Mouse (Mus musculus): ENCODE measurements around the gene Stap2. TPM values are rescaled to one million over a fixed set of nuclear protein-coding genes. Genes with fewer than 3 reads are reported as not detected.

Stap2 gene
- polyA plus RNA-seq, 1 experiment from 2014 or later, result 8.0 TPM

- Histone ChIP-seq H3K36me3 (peaks cover 40% of the 10 kb centered on the region), H3K4me1 (peaks cover 19% of the 10 kb centered on the region), H3K27me3 (ENCODE audit: insufficient read depth, poor library complexity, severe bottlenecking) (peaks cover 4% of the 10 kb centered on the region; the same call in 1 of the 2 replicates), H3K9me3 (no peaks in the 10 kb centered on the region), H3K27ac (peak overlapping the region; percentile 91; the same call in 1 of the 2 replicates), H3K4me3 (peak overlapping the region; percentile 67)
- peak; percentile 77 for DNase-seq (ENCODE audit: low spot score)
- 73% methylated on average over 10 of the region's 10 CpGs for WGBS
These were observed 45.2 kb downstream of the Stap2 start for GRCm38 (mm10) chr17:55959946-55960740.

- Histone ChIP-seq H3K27me3 (ENCODE audit: insufficient read depth, poor library complexity, severe bottlenecking) (peaks cover 15% of the 10 kb centered on the region), H3K27ac (peak within 1 kb of the TSS; percentile 91), H3K4me1 (peaks cover 19% of the 10 kb centered on the region), H3K36me3 (peaks cover 30% of the 10 kb centered on the region), H3K4me3 (peak within 1 kb of the TSS; percentile 67), H3K9me3 (no peaks in the 10 kb centered on the region)
- DNase-seq (ENCODE audit: low spot score), result peak; percentile 98
- WGBS, result under 1% methylated on average over 45 of the region's 46 CpGs
These were observed 46.3 kb downstream of the Stap2 start, which contains the start of gene Yju2 for GRCm38 (mm10) chr17:55958918-55959728. Gene Yju2 (plus strand): TSS chr17:55959099.

- DNase-seq (ENCODE audit: low spot score), result no peak
- peaks cover 19% of the 10 kb centered on the region for H3K27me3 ChIP-seq (ENCODE audit: insufficient read depth, poor library complexity, severe bottlenecking)
- H3K36me3 ChIP-seq, result peaks cover 25% of the 10 kb centered on the region
- H3K4me1 ChIP-seq, result peaks cover 19% of the 10 kb centered on the region
- H3K27ac ChIP-seq, result peak overlapping the region; percentile 91
- no peaks in the 10 kb centered on the region for H3K9me3 ChIP-seq
- 30% methylated on average over 2 of the region's 2 CpGs for WGBS
- peak overlapping the region; percentile 67 for H3K4me3 ChIP-seq
These were observed 46.8 kb downstream of the Stap2 start for GRCm38 (mm10) chr17:55958584-55958886.

- no peak for DNase-seq (ENCODE audit: low spot score)
- 71% methylated on average over 13 of the region's 13 CpGs for WGBS
- no peaks in the 10 kb centered on the region for H3K9me3 ChIP-seq
- peaks cover 19% of the 10 kb centered on the region for H3K36me3 ChIP-seq
- H3K27ac ChIP-seq, result peak overlapping the region; percentile 91
- peaks cover 20% of the 10 kb centered on the region for H3K27me3 ChIP-seq (ENCODE audit: insufficient read depth, poor library complexity, severe bottlenecking)
- H3K4me1 ChIP-seq, result peaks cover 19% of the 10 kb centered on the region
- H3K4me3 ChIP-seq, result peak overlapping the region; percentile 67
These were observed 47.4 kb downstream of the Stap2 start for GRCm38 (mm10) chr17:55957726-55958583.

GRCm38 (mm10) chr17:55957168-55957567 lies 48.2 kb downstream of the Stap2 start:
- Histone ChIP-seq H3K9me3 (no peaks in the 10 kb centered on the region), H3K4me1 (peaks cover 19% of the 10 kb centered on the region), H3K36me3 (peaks cover 15% of the 10 kb centered on the region), H3K4me3 (no peak overlapping the region), H3K27me3 (ENCODE audit: insufficient read depth, poor library complexity, severe bottlenecking) (peaks cover 27% of the 10 kb centered on the region), H3K27ac (no peak overlapping the region)
- WGBS, result 18% methylated on average over 9 of the region's 9 CpGs
- peak; percentile 78 for DNase-seq (ENCODE audit: low spot score)

- WGBS, result 31% methylated on average over 6 of the region's 6 CpGs
- H3K4me3 ChIP-seq, result peak overlapping the region; percentile 61
- peak; percentile 71 for DNase-seq (ENCODE audit: low spot score)
- peaks cover 9% of the 10 kb centered on the region; the same call in 1 of the 2 replicates for H3K36me3 ChIP-seq
- no peak overlapping the region for H3K27ac ChIP-seq
- H3K4me1 ChIP-seq, result peaks cover 19% of the 10 kb centered on the region
- H3K9me3 ChIP-seq, result no peaks in the 10 kb centered on the region
- H3K27me3 ChIP-seq (ENCODE audit: insufficient read depth, poor library complexity, severe bottlenecking), result peaks cover 29% of the 10 kb centered on the region
These were observed 48.8 kb downstream of the Stap2 start for GRCm38 (mm10) chr17:55956591-55956990.

GRCm38 (mm10) chr17:55956129-55956528 lies 49.3 kb downstream of the Stap2 start:
- peak; percentile 87 for DNase-seq (ENCODE audit: low spot score)
- Histone ChIP-seq H3K27ac (peak overlapping the region; percentile 11; the same call in 1 of the 2 replicates), H3K36me3 (peaks cover 5% of the 10 kb centered on the region; the same call in 1 of the 2 replicates), H3K27me3 (ENCODE audit: insufficient read depth, poor library complexity, severe bottlenecking) (peaks cover 29% of the 10 kb centered on the region), H3K4me1 (peaks cover 19% of the 10 kb centered on the region), H3K4me3 (peak overlapping the region; percentile 61), H3K9me3 (no peaks in the 10 kb centered on the region)
- 1% methylated on average over 26 of the region's 26 CpGs for WGBS

- Histone ChIP-seq H3K4me3 (no peak overlapping the region), H3K4me1 (peaks cover 12% of the 10 kb centered on the region), H3K27ac (no peak overlapping the region), H3K36me3 (no peaks in the 10 kb centered on the region), H3K9me3 (no peaks in the 10 kb centered on the region), H3K27me3 (ENCODE audit: insufficient read depth, poor library complexity, severe bottlenecking) (peaks cover 34% of the 10 kb centered on the region)
- no peak for DNase-seq (ENCODE audit: low spot score)
- 34% methylated on average over 16 of the region's 16 CpGs for WGBS
These were observed 51.2 kb downstream of the Stap2 start for GRCm38 (mm10) chr17:55954229-55954628.

GRCm38 (mm10) chr17:55953751-55954150 lies 51.6 kb downstream of the Stap2 start:
- peaks cover 34% of the 10 kb centered on the region for H3K27me3 ChIP-seq (ENCODE audit: insufficient read depth, poor library complexity, severe bottlenecking)
- H3K9me3 ChIP-seq, result no peaks in the 10 kb centered on the region
- H3K4me1 ChIP-seq, result peaks cover 12% of the 10 kb centered on the region
- H3K36me3 ChIP-seq, result no peaks in the 10 kb centered on the region
- 72% methylated on average over 6 of the region's 6 CpGs for WGBS
- DNase-seq (ENCODE audit: low spot score), result no peak
- H3K4me3 ChIP-seq, result no peak overlapping the region
- H3K27ac ChIP-seq, result no peak overlapping the region

- DNase-seq (ENCODE audit: low spot score), result peak; percentile 71
- H3K4me3 ChIP-seq, result no peak within 1 kb of the TSS
- H3K4me1 ChIP-seq, result peaks cover 9% of the 10 kb centered on the region
- H3K36me3 ChIP-seq, result no peaks in the 10 kb centered on the region
- peaks cover 34% of the 10 kb centered on the region for H3K27me3 ChIP-seq (ENCODE audit: insufficient read depth, poor library complexity, severe bottlenecking)
- no peaks in the 10 kb centered on the region for H3K9me3 ChIP-seq
- WGBS, result 70% methylated on average over 6 of the region's 6 CpGs
- H3K27ac ChIP-seq, result no peak within 1 kb of the TSS
These were observed 52.8 kb downstream of the Stap2 start, which contains the start of gene Ebi3 for GRCm38 (mm10) chr17:55952447-55953027. Gene Ebi3 (plus strand): TSS chr17:55952640.

- peaks cover 34% of the 10 kb centered on the region for H3K27me3 ChIP-seq (ENCODE audit: insufficient read depth, poor library complexity, severe bottlenecking)
- peaks cover 9% of the 10 kb centered on the region for H3K4me1 ChIP-seq
- DNase-seq (ENCODE audit: low spot score), result no peak
- no peak overlapping the region for H3K27ac ChIP-seq
- no peaks in the 10 kb centered on the region for H3K36me3 ChIP-seq
- H3K4me3 ChIP-seq, result no peak overlapping the region
- H3K9me3 ChIP-seq, result no peaks in the 10 kb centered on the region
These were observed 53.3 kb downstream of the Stap2 start for GRCm38 (mm10) chr17:55952041-55952440.

- Histone ChIP-seq H3K4me1 (peaks cover 4% of the 10 kb centered on the region; the same call in 1 of the 2 replicates), H3K27ac (no peak overlapping the region), H3K27me3 (ENCODE audit: insufficient read depth, poor library complexity, severe bottlenecking) (peaks cover 34% of the 10 kb centered on the region), H3K4me3 (no peak overlapping the region), H3K36me3 (no peaks in the 10 kb centered on the region), H3K9me3 (no peaks in the 10 kb centered on the region)
- no peak for DNase-seq (ENCODE audit: low spot score)
- WGBS, result 72% methylated on average over 9 of the region's 9 CpGs
These were observed 54.8 kb downstream of the Stap2 start for GRCm38 (mm10) chr17:55950601-55951000.
